Mouse (Mus musculus) heart, postnatal 0 days (tissue): ENCODE measurements around the gene Spryd7.

Source experiments
- CTCF ChIP-seq: IDR thresholded peaks from 2 replicates; pipeline ENCODE4 v1.5.1; 2016; ENCODE audit warnings: antibody characterized with exemption, control low read depth, low read depth
- EP300 ChIP-seq: IDR thresholded peaks from 2 replicates; pipeline ENCODE4 v1.6.1; 2016; ENCODE audit warnings: antibody characterized with exemption, low read depth

DNA sequence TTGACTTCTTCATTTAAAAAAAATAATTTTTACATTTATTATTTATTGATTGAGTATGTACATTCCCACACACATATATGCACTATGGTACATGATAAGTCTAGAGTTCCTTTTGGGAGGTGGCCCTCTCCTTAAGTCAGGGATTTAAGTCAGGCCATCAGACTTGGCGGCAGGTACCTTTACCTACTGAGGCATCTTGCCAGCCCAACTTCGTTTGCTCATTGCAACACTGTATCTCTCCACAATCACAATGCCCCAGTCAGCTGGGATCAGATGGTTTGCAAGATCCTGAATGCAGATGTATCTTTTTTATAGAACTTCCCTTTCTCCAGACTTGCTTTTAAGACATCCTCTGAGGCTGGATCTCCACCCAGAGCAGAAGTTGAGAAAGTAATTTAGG, 32.9 kb downstream of the Spryd7 start:
- TF ChIP-seq CTCF (no peak), EP300 (no peak)
